Mouse (Mus musculus) liver, embryonic 12.5 days (tissue): Measurements from ENCODE around the gene 1810024B03Rik. TPM values are rescaled to one million over a fixed set of nuclear protein-coding genes. Genes with fewer than 3 reads are reported as not detected.

Experiments used
- ATAC-seq: fragments of 200-750 bp; cut with Nextera tagmentation; 2 replicates; pipeline ENCODE4 v1.8.0; 2017; ENCODE audit warnings: moderate number of reproducible peaks, mild to moderate bottlenecking, moderate library complexity
- H3K27ac ChIP-seq: fragments of 300-500 bp; sonication (generic); 2 replicates; pipeline ENCODE4 v1.5.1; 2016; ENCODE audit warnings: mild to moderate bottlenecking
- H3K27me3 ChIP-seq: fragments of 300-500 bp; sonication (generic); replicated peaks from 2 replicates; pipeline ENCODE4 v1.6.1; 2016; ENCODE audit warnings: mild to moderate bottlenecking, moderate library complexity
- H3K36me3 ChIP-seq: fragments of 300-500 bp; sonication (generic); 2 replicates; pipeline ENCODE4 v1.6.1; 2016; ENCODE audit warnings: mild to moderate bottlenecking, moderate library complexity
- H3K4me1 ChIP-seq: fragments of 300-500 bp; sonication (generic); 2 replicates; pipeline ENCODE4 v1.6.1; 2016
- H3K4me2 ChIP-seq: fragments of 300-500 bp; sonication (generic); 2 replicates; pipeline ENCODE4 v1.6.1; 2016; ENCODE audit warnings: mild to moderate bottlenecking, moderate library complexity
- H3K4me3 ChIP-seq: fragments of 300-500 bp; sonication (generic); 2 replicates; pipeline ENCODE4 v1.5.1; 2016; ENCODE audit warnings: mild to moderate bottlenecking, moderate library complexity
- H3K9ac ChIP-seq: fragments of 300-500 bp; sonication (generic); 2 replicates; pipeline ENCODE4 v1.6.1; 2016; ENCODE audit warnings: mild to moderate bottlenecking, moderate library complexity
- H3K9me3 ChIP-seq: fragments of 300-500 bp; sonication (generic); replicated peaks from 2 replicates; pipeline ENCODE4 v1.6.1; 2016; ENCODE audit warnings: mild to moderate bottlenecking, moderate library complexity
- WGBS: fragments of 180-500 bp; shearing (Covaris S2); methylation state at CpG from one replicate; pipeline ENCODE4 v1.1.7; 2016; ENCODE audit not compliant: insufficient replicate concordance; 5-methylcytosine and 5-hydroxymethylcytosine counted together
- polyA plus RNA-seq: library from polyadenylated mRNA; unstranded; fragments of >200 nt; fragmentation: Nextera tagmentation; extraction: Ambion mirVana; gene quantifications from 2 replicates; pipeline ENCODE4 v1.2.1, GENCODE M21; 2016

1810024B03Rik gene
- polyA plus RNA-seq, 1 experiment from 2014 or later: 1.7 TPM

DNA sequence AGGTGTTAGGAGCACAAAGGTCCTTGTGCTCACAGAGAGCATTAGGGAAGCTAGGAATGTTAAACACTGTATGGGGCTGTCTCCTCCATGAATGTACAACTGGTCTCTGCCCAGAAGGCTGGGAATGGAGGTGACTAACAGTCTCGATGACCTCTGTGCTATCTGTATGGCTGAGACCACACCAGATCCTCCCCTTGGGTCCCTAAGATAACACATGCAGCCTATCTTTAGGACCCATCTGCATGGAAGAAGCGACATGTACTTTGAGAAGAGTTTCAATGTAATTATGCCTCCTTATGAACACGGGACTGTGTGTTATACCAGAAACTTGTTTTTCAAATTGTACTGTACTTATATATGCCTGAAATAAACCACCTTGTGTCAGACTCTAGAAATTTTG, 62.4 kb downstream of the 1810024B03Rik start:
- 27% methylated on average over 3 of the region's 3 CpGs for WGBS
- ATAC-seq: peak; percentile 46

GRCm38 (mm10) chr2:127143158-127144063, 64.7 kb downstream of the 1810024B03Rik start, which contains the start of gene Itpripl1:
Gene Itpripl1, minus strand, starts transcription at chr2:127143442.
- Histone ChIP-seq H3K36me3 (peaks cover 36% of the 10 kb centered on the region), H3K4me2 (peak within 1 kb of the TSS; percentile 96), H3K27me3 (no peaks in the 10 kb centered on the region), H3K4me3 (peak within 1 kb of the TSS; percentile 75), H3K9me3 (no peaks in the 10 kb centered on the region), H3K4me1 (peaks cover 68% of the 10 kb centered on the region), H3K27ac (peak within 1 kb of the TSS; percentile 76), H3K9ac (peak within 1 kb of the TSS; percentile 85)
- ATAC-seq: peak; percentile 99
- WGBS: 4% methylated on average over 31 of the region's 31 CpGs

More for the DNA sequence above, 62.4 kb downstream of the 1810024B03Rik start:
- Histone ChIP-seq H3K4me3 (no peak overlapping the region), H3K9ac (peak overlapping the region; percentile 48; the same call in 1 of the 2 replicates), H3K4me1 (peaks cover 55% of the 10 kb centered on the region), H3K36me3 (peaks cover 13% of the 10 kb centered on the region), H3K9me3 (0 out of 2 replicates have a peak, but pooled peaks cover 4% of the 10 kb centered on the region), H3K4me2 (peak overlapping the region; percentile 42), H3K27me3 (no peaks in the 10 kb centered on the region), H3K27ac (peak overlapping the region; percentile 72)

- Histone ChIP-seq H3K27me3 (no peaks in the 10 kb centered on the region), H3K4me2 (peak overlapping the region; percentile 96), H3K9me3 (no peaks in the 10 kb centered on the region), H3K36me3 (peaks cover 42% of the 10 kb centered on the region), H3K9ac (peak overlapping the region; percentile 85), H3K4me3 (peak overlapping the region; percentile 75), H3K4me1 (peaks cover 75% of the 10 kb centered on the region), H3K27ac (peak overlapping the region; percentile 76)
- 8% methylated on average over 6 of the region's 6 CpGs for WGBS
- no peak for ATAC-seq
Observed at GRCm38 (mm10) chr2:127142577-127143157, 65.4 kb downstream of the 1810024B03Rik start.

DNA sequence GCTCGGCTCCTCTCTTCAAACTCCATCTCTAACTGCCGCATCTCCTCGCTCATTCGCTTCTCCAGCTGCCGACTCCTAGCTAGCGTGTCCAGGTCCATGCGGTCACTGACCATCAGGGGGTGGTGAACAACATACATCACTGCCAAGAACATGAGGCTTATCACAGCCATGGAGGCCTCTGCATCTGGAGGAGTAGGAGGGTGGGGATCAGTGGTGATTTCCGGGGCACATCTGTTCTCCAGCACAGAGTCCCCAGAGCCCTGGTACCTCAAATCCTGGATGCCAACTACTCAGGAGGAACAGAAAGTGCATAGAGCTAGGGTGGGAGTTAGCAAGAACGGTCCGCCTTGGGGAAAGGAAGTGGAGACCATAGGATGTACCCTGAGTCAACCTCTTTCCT, 66.0 kb downstream of the 1810024B03Rik start:
- H3K27ac ChIP-seq: peak overlapping the region; percentile 76
- 70% methylated on average over 10 of the region's 10 CpGs for WGBS
- no peaks in the 10 kb centered on the region for H3K9me3 ChIP-seq
- peak overlapping the region; percentile 75 for H3K4me3 ChIP-seq
- H3K4me1 ChIP-seq: peaks cover 81% of the 10 kb centered on the region
- H3K4me2 ChIP-seq: peak overlapping the region; percentile 96
- ATAC-seq: peak; percentile 22; the same call in 1 of the 2 replicates
- peak overlapping the region; percentile 85 for H3K9ac ChIP-seq
- H3K27me3 ChIP-seq: no peaks in the 10 kb centered on the region
- peaks cover 42% of the 10 kb centered on the region for H3K36me3 ChIP-seq

GRCm38 (mm10) chr2:127140011-127140410, 68.1 kb downstream of the 1810024B03Rik start:
- H3K9me3 ChIP-seq: no peaks in the 10 kb centered on the region
- H3K4me2 ChIP-seq: no peak overlapping the region
- H3K36me3 ChIP-seq: peaks cover 42% of the 10 kb centered on the region
- no peak overlapping the region for H3K9ac ChIP-seq
- H3K27ac ChIP-seq: no peak overlapping the region
- H3K27me3 ChIP-seq: no peaks in the 10 kb centered on the region
- WGBS: 91% methylated on average over 7 of the region's 7 CpGs
- H3K4me3 ChIP-seq: no peak overlapping the region
- ATAC-seq: no peak
- H3K4me1 ChIP-seq: peaks cover 76% of the 10 kb centered on the region

GRCm38 (mm10) chr2:127139605-127140004, 68.5 kb downstream of the 1810024B03Rik start:
- Histone ChIP-seq H3K4me1 (peaks cover 75% of the 10 kb centered on the region), H3K27ac (no peak overlapping the region), H3K9me3 (no peaks in the 10 kb centered on the region), H3K4me2 (no peak overlapping the region), H3K9ac (no peak overlapping the region), H3K27me3 (no peaks in the 10 kb centered on the region), H3K4me3 (no peak overlapping the region), H3K36me3 (peaks cover 42% of the 10 kb centered on the region)
- ATAC-seq: no peak
- WGBS: 89% methylated on average over 1 of the region's 1 CpGs

DNA sequence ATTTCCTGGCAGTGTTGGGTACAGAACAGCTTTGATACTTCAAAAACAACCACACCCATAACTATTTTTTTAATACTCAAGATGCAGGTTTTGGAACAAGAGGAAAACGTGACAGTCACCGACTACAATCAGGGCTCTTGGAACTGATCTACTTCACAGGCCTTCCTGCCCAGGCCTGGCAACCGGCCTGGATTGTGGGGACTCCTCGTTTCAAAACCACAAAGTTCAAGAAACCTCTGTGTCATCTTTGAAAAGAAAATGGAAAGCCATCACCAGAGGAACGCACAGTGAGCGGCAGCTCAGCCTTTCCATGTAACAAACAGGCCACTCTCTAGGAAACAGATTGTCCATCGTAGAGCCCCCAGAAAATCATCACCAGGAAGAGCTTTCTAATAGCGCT, 69.0 kb downstream of the 1810024B03Rik start:
- H3K4me1 ChIP-seq: peaks cover 75% of the 10 kb centered on the region
- no peak overlapping the region for H3K4me3 ChIP-seq
- peaks cover 42% of the 10 kb centered on the region for H3K36me3 ChIP-seq
- H3K9ac ChIP-seq: no peak overlapping the region
- 87% methylated on average over 8 of the region's 8 CpGs for WGBS
- ATAC-seq: no peak
- H3K9me3 ChIP-seq: no peaks in the 10 kb centered on the region
- no peak overlapping the region for H3K4me2 ChIP-seq
- H3K27me3 ChIP-seq: no peaks in the 10 kb centered on the region
- H3K27ac ChIP-seq: no peak overlapping the region

GRCm38 (mm10) chr2:127138449-127138848, 69.6 kb downstream of the 1810024B03Rik start:
- H3K27ac ChIP-seq: no peak overlapping the region

GRCm38 (mm10) chr2:127137838-127138420, 70.2 kb downstream of the 1810024B03Rik start:
- H3K27ac ChIP-seq: no peak overlapping the region

More at GRCm38 (mm10) chr2:127138449-127138848, 69.6 kb downstream of the 1810024B03Rik start:
- H3K9ac ChIP-seq: no peak overlapping the region
- no peaks in the 10 kb centered on the region for H3K9me3 ChIP-seq
- no peak overlapping the region for H3K4me2 ChIP-seq
- H3K36me3 ChIP-seq: peaks cover 42% of the 10 kb centered on the region
- H3K4me3 ChIP-seq: no peak overlapping the region
- ATAC-seq: no peak
- 87% methylated on average over 4 of the region's 4 CpGs for WGBS
- H3K27me3 ChIP-seq: no peaks in the 10 kb centered on the region
- H3K4me1 ChIP-seq: peaks cover 69% of the 10 kb centered on the region

DNA sequence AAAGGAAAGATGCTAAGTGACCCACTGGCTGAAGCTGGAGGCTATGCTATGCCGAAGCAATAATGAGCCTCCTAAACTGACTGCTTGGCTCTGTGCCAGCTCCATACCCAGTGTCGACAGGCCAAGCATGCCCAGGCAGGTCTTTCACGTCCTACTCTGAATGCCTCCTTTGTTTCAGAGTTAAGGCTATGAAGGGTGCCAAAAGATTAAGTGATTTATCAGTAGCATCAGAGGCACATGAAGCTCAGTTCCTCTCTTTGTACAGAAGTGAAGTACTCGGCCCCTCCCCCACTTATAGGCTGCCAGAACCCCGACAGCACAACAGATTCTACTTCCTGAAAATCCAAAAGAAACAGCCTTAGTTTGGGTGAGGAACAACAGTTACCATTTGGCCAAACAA, 71.1 kb downstream of the 1810024B03Rik start:
- no peak overlapping the region for H3K4me2 ChIP-seq
- H3K9me3 ChIP-seq: no peaks in the 10 kb centered on the region
- H3K36me3 ChIP-seq: peaks cover 42% of the 10 kb centered on the region
- 23% methylated on average over 5 of the region's 5 CpGs for WGBS
- no peak for ATAC-seq
- no peaks in the 10 kb centered on the region for H3K27me3 ChIP-seq
- H3K9ac ChIP-seq: no peak overlapping the region
- peak overlapping the region; percentile 22; the same call in 1 of the 2 replicates for H3K27ac ChIP-seq
- H3K4me3 ChIP-seq: no peak overlapping the region
- peaks cover 69% of the 10 kb centered on the region for H3K4me1 ChIP-seq

More at GRCm38 (mm10) chr2:127137838-127138420, 70.2 kb downstream of the 1810024B03Rik start:
- no peaks in the 10 kb centered on the region for H3K9me3 ChIP-seq
- H3K9ac ChIP-seq: no peak overlapping the region
- H3K4me2 ChIP-seq: no peak overlapping the region
- 79% methylated on average over 10 of the region's 10 CpGs for WGBS
- H3K36me3 ChIP-seq: peaks cover 42% of the 10 kb centered on the region
- H3K4me1 ChIP-seq: peaks cover 69% of the 10 kb centered on the region
- H3K27me3 ChIP-seq: no peaks in the 10 kb centered on the region
- H3K4me3 ChIP-seq: no peak overlapping the region
- ATAC-seq: no peak
